Mouse (Mus musculus) bone marrow macrophage, adult 2 months (primary cell): ENCODE measurements at regions not wholly inside any gene's neighbourhood (a gene's known extent, or its start where the extent isn't known, plus 50 kb on each side); places are given as distances from the start of the nearest gene placed in this dataset.

ENCODE experiments used
- CTCF ChIP-seq: IDR thresholded peaks from 2 replicates; pipeline ENCODE4 v1.5.1; 2012; ENCODE audit warnings: low read depth, mild to moderate bottlenecking, low read length, moderate library complexity
- POLR2A ChIP-seq: IDR thresholded peaks from 2 replicates; pipeline ENCODE4 v1.6.1; 2012; ENCODE audit warnings: mild to moderate bottlenecking, low read depth, low read length, borderline replicate concordance

DNA sequence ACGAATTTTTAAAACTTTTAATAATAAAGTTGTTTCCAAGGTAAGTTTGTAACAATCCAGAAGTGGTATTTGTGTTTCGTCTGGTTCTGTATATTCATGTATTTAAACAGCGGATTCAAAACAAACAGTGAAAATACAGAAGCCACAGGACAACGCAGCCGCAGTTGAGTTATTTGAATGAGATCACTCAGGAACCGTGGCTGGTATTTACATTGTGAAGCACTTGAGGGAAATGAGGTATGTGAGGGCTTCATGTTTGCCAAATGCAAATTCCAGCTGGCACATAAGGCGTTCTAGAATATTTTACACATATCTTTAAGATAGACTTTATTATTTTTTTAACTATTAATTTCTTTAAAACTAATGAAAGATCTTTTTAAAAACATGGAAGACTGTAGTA lies 224.5 kb upstream of the Cdyl start:
- TF ChIP-seq POLR2A (no peak), CTCF (no peak)
